Mouse (Mus musculus) liver, embryonic 14.5 days (tissue): ENCODE data around the gene Gm37240.

Experiments
- CTCF ChIP-seq: IDR thresholded peaks from 2 replicates; pipeline ENCODE4 v1.5.1; 2016; ENCODE audit warnings: antibody characterized with exemption, low read depth, control low read depth
- EP300 ChIP-seq: IDR thresholded peaks from 2 replicates; pipeline ENCODE4 v1.6.1; 2016; ENCODE audit warnings: antibody characterized with exemption, low read depth

- TF ChIP-seq CTCF = no peak
- no peak for TF ChIP-seq EP300
Observed at GRCm38 (mm10) chr3:84808906-84809305, 1078.4 kb downstream of the Gm37240 start.
